Mouse (Mus musculus): ENCODE measurements around the gene Piezo1.

The Piezo1 gene

DNA sequence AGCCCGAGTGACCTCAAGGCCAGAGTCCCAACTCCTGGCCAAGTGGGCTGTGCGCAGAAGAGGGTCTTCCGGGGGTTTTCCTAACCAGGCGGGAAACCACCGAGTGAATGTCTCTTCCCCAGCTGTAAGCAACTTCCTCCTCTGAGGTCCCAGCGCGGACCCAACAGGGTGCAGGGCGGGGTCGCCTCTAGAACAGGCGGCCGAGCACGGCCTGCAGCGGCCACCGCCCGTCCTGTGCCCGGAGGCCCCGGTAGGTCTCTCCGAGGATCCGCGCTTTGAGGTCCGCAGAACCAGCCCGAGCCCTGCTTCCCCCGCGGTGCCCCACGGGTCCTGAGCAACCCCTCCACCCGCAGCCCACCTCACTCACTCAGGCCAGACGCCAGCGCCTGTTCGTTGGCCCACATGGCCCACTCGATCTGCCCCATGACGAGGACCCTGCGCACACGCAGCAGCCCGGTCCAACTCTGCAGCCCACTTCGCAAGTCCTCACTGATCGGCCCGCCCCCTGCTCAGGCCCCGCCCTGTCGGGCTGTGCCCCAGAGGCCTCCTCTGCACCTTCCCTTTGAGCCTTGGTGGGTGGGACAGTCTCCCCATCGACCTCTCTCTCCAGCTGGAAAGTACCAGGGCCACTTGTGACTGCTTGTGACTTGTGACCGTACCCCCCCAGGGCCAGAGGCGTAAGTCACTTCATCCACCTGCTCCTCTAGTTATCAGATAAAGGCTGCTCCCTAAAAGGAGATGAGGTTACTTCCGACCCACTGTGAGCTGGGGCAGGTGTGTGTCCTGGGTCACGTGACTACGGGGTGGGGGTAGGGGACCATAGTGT lies 118.5 kb downstream of the Piezo1 start, which contains the start of gene Cyba:
Cyba (minus strand) TSS at position 488 of the 826 bp plus-strand sequence.
- no peak for DNase-seq (ENCODE audit: extremely low read depth, low read depth, low spot score)
